Mouse (Mus musculus): ENCODE measurements around the gene Gm525.

GRCm38 (mm10) chr11:89067871-89068490 lies 5.7 kb upstream of the Gm525 start:
- TF ChIP-seq EP300 (IDR thresholded peaks at IDR 0.05; ENCODE audit: low read length) (no peak), POLR2AphosphoS2 (IDR thresholded peaks at IDR 0.05; ENCODE audit: low read depth, low read length) (no peak), MAX (IDR thresholded peaks at IDR 0.05; ENCODE audit: low read length) (no peak)

Data from CH12.LX (cell line).